Mouse (Mus musculus): ENCODE results near the gene Macrod1. TPM values are rescaled to one million over a fixed set of nuclear protein-coding genes. Genes with fewer than 3 reads are reported as not detected.

Gene Macrod1
- 5.5 and 6.1 TPM in 2 replicates for polyA plus RNA-seq (2015; fragmentation: Nextera tagmentation; extraction: Ambion mirVana)

- ATAC-seq (ENCODE audit: low FRiP score, low read depth), result peak; percentile 87
- H3K4me2 ChIP-seq, result peak within 1 kb of the TSS; percentile 99
- no peaks in the 10 kb centered on the region for H3K36me3 ChIP-seq
- no peaks in the 10 kb centered on the region for H3K9me3 ChIP-seq
- no peak within 1 kb of the TSS for H3K27ac ChIP-seq (replicated peaks)
- H3K4me1 ChIP-seq (replicated peaks), result peaks cover 22% of the 10 kb centered on the region
- H3K9ac ChIP-seq, result peak within 1 kb of the TSS; percentile 54
- H3K4me3 ChIP-seq, result peak within 1 kb of the TSS; percentile 63
- H3K27me3 ChIP-seq, result peaks cover 24% of the 10 kb centered on the region
- WGBS, result 2% methylated on average over 71 of the region's 72 CpGs
Observed at GRCm38 (mm10) chr19:7056248-7057087, at the start of gene Macrod1. Gene Macrod1, plus strand, starts transcription at chr19:7056810.

GRCm38 (mm10) chr19:7006892-7007593 is 49.6 kb upstream of the Macrod1 start:
- no peak overlapping the region for H3K4me3 ChIP-seq
- WGBS, result 86% methylated on average over 9 of the region's 9 CpGs
- H3K27me3 ChIP-seq, result no peaks in the 10 kb centered on the region
- H3K9ac ChIP-seq, result no peak overlapping the region
- H3K4me2 ChIP-seq, result no peak overlapping the region
- H3K27ac ChIP-seq (replicated peaks), result no peak overlapping the region
- no peaks in the 10 kb centered on the region for H3K4me1 ChIP-seq (replicated peaks)
- no peaks in the 10 kb centered on the region for H3K9me3 ChIP-seq
- ATAC-seq (ENCODE audit: low FRiP score, low read depth), result no peak
- no peaks in the 10 kb centered on the region for H3K36me3 ChIP-seq

- Histone ChIP-seq H3K9ac (no peak overlapping the region), H3K9me3 (no peaks in the 10 kb centered on the region), H3K27ac (replicated peaks) (no peak overlapping the region), H3K36me3 (no peaks in the 10 kb centered on the region), H3K4me3 (no peak overlapping the region), H3K4me1 (replicated peaks) (no peaks in the 10 kb centered on the region), H3K4me2 (no peak overlapping the region), H3K27me3 (no peaks in the 10 kb centered on the region)
- WGBS, result 82% methylated on average over 4 of the region's 4 CpGs
- no peak for ATAC-seq (ENCODE audit: low FRiP score, low read depth)
Observed at GRCm38 (mm10) chr19:7012426-7012825, 44.2 kb upstream of the Macrod1 start.

- no peak overlapping the region for H3K4me2 ChIP-seq
- no peaks in the 10 kb centered on the region for H3K4me1 ChIP-seq (replicated peaks)
- ATAC-seq (ENCODE audit: low FRiP score, low read depth), result no peak
- H3K27ac ChIP-seq (replicated peaks), result no peak overlapping the region
- WGBS, result 87% methylated on average over 9 of the region's 9 CpGs
- H3K9me3 ChIP-seq, result no peaks in the 10 kb centered on the region
- no peak overlapping the region for H3K9ac ChIP-seq
- no peaks in the 10 kb centered on the region for H3K27me3 ChIP-seq
- H3K4me3 ChIP-seq, result no peak overlapping the region
- H3K36me3 ChIP-seq, result peaks cover 1% of the 10 kb centered on the region; the same call in 1 of the 2 replicates
Observed at GRCm38 (mm10) chr19:7013984-7014383, 42.6 kb upstream of the Macrod1 start.

GRCm38 (mm10) chr19:7014481-7015135 is 42.0 kb upstream of the Macrod1 start:
- Histone ChIP-seq H3K27ac (replicated peaks) (no peak overlapping the region), H3K4me3 (no peak overlapping the region), H3K9ac (no peak overlapping the region), H3K27me3 (no peaks in the 10 kb centered on the region), H3K36me3 (peaks cover 8% of the 10 kb centered on the region), H3K4me1 (replicated peaks) (no peaks in the 10 kb centered on the region), H3K4me2 (no peak overlapping the region), H3K9me3 (no peaks in the 10 kb centered on the region)
- ATAC-seq (ENCODE audit: low FRiP score, low read depth), result no peak
- WGBS, result 90% methylated on average over 18 of the region's 20 CpGs

- peaks cover 39% of the 10 kb centered on the region for H3K36me3 ChIP-seq
- no peak overlapping the region for H3K4me3 ChIP-seq
- ATAC-seq (ENCODE audit: low FRiP score, low read depth), result no peak
- no peak overlapping the region for H3K27ac ChIP-seq (replicated peaks)
- no peak overlapping the region for H3K9ac ChIP-seq
- WGBS, result 88% methylated on average over 12 of the region's 12 CpGs
- no peaks in the 10 kb centered on the region for H3K9me3 ChIP-seq
- no peaks in the 10 kb centered on the region for H3K4me1 ChIP-seq (replicated peaks)
- no peak overlapping the region for H3K4me2 ChIP-seq
- no peaks in the 10 kb centered on the region for H3K27me3 ChIP-seq
Observed at GRCm38 (mm10) chr19:7017541-7018457, 38.8 kb upstream of the Macrod1 start.

GRCm38 (mm10) chr19:7018546-7018945 is 38.1 kb upstream of the Macrod1 start:
- H3K9ac ChIP-seq, result no peak overlapping the region
- ATAC-seq (ENCODE audit: low FRiP score, low read depth), result no peak
- WGBS, result 86% methylated on average over 11 of the region's 11 CpGs
- peaks cover 45% of the 10 kb centered on the region for H3K36me3 ChIP-seq
- no peak overlapping the region for H3K4me2 ChIP-seq
- H3K27me3 ChIP-seq, result no peaks in the 10 kb centered on the region
- no peak overlapping the region for H3K4me3 ChIP-seq
- no peak overlapping the region for H3K27ac ChIP-seq (replicated peaks)
- H3K9me3 ChIP-seq, result no peaks in the 10 kb centered on the region
- H3K4me1 ChIP-seq (replicated peaks), result no peaks in the 10 kb centered on the region

- Histone ChIP-seq H3K36me3 (peaks cover 49% of the 10 kb centered on the region), H3K4me1 (replicated peaks) (no peaks in the 10 kb centered on the region), H3K9me3 (no peaks in the 10 kb centered on the region), H3K4me3 (no peak within 1 kb of the TSS), H3K4me2 (no peak within 1 kb of the TSS), H3K27me3 (no peaks in the 10 kb centered on the region), H3K27ac (replicated peaks) (no peak within 1 kb of the TSS), H3K9ac (no peak within 1 kb of the TSS)
- WGBS, result 88% methylated on average over 5 of the region's 5 CpGs
- no peak for ATAC-seq (ENCODE audit: low FRiP score, low read depth)
Observed at GRCm38 (mm10) chr19:7019191-7019590, 37.4 kb upstream of the Macrod1 start, which contains the start of gene Fermt3. Gene Fermt3, minus strand, starts transcription at chr19:7019469.

- Histone ChIP-seq H3K9me3 (no peaks in the 10 kb centered on the region), H3K9ac (no peak overlapping the region), H3K4me3 (no peak overlapping the region), H3K27ac (replicated peaks) (0 out of 2 replicates have a peak overlapping the region, but pooled peaks have one; percentile 11), H3K27me3 (no peaks in the 10 kb centered on the region), H3K4me2 (no peak overlapping the region), H3K4me1 (replicated peaks) (no peaks in the 10 kb centered on the region), H3K36me3 (peaks cover 60% of the 10 kb centered on the region)
- peak; percentile 19; the same call in 1 of the 2 replicates for ATAC-seq (ENCODE audit: low FRiP score, low read depth)
- 51% methylated on average over 3 of the region's 3 CpGs for WGBS
Observed at GRCm38 (mm10) chr19:7020224-7020641, 36.4 kb upstream of the Macrod1 start.

- WGBS, result 95% methylated on average over 5 of the region's 5 CpGs
- Histone ChIP-seq H3K4me1 (replicated peaks) (no peaks in the 10 kb centered on the region), H3K36me3 (peaks cover 94% of the 10 kb centered on the region), H3K9me3 (no peaks in the 10 kb centered on the region), H3K4me3 (no peak overlapping the region), H3K9ac (no peak overlapping the region), H3K27ac (replicated peaks) (no peak overlapping the region), H3K4me2 (no peak overlapping the region), H3K27me3 (no peaks in the 10 kb centered on the region)
- no peak for ATAC-seq (ENCODE audit: low FRiP score, low read depth)
Observed at GRCm38 (mm10) chr19:7029531-7029930, 27.1 kb upstream of the Macrod1 start.

- H3K4me1 ChIP-seq (replicated peaks), result peaks cover 29% of the 10 kb centered on the region
- H3K4me3 ChIP-seq, result no peak overlapping the region
- no peak overlapping the region for H3K4me2 ChIP-seq
- no peak overlapping the region for H3K9ac ChIP-seq
- peaks cover 58% of the 10 kb centered on the region for H3K36me3 ChIP-seq
- 93% methylated on average over 5 of the region's 5 CpGs for WGBS
- no peaks in the 10 kb centered on the region for H3K27me3 ChIP-seq
- H3K27ac ChIP-seq (replicated peaks), result no peak overlapping the region
- H3K9me3 ChIP-seq, result no peaks in the 10 kb centered on the region
- ATAC-seq (ENCODE audit: low FRiP score, low read depth), result no peak
Observed at GRCm38 (mm10) chr19:7034006-7034405, 22.6 kb upstream of the Macrod1 start.
